Mouse (Mus musculus) liver, adult 2 months (tissue): Measurements from ENCODE around the gene Tent5c.

Experiments
- CTCF ChIP-seq: fragments of 200-500 bp; IDR thresholded peaks from 2 replicates; pipeline ENCODE4 v1.5.1; 2011; ENCODE audit warnings: low read depth, low read length, control low read depth
- POLR2A ChIP-seq: fragments of 200-500 bp; IDR thresholded peaks from 2 replicates; pipeline ENCODE4 v1.6.1; 2011; ENCODE audit warnings: low read length, control low read depth; ENCODE audit not compliant: insufficient read depth; ENCODE audit errors: extremely low read depth

- TF ChIP-seq CTCF (no peak), POLR2A (no peak)
Observed at GRCm38 (mm10) chr3:100515754-100516141, 26.6 kb upstream of the Tent5c start.
